Mouse (Mus musculus): Measurements from ENCODE around the gene Taar7e. TPM values are rescaled to one million over a fixed set of nuclear protein-coding genes. Genes with fewer than 3 reads are reported as not detected.

The Taar7e gene
- total RNA-seq, 2 experiments from 2014 or later = not detected

Other genes with a start within 250 kb of the Taar7e start
- 10 to 100 TPM; 17.3 to 25.0 TPM for gene Slc18b1, start 240.6 kb upstream of the Taar7e start, total RNA-seq (2021)
- under 1 TPM in 1 of 2 experiments, not detected in 1; 0.29 TPM for gene Vnn3, start 186.2 kb upstream of the Taar7e start, total RNA-seq (2021)
- gene Vnn1, start 142.9 kb upstream of the Taar7e start, total RNA-seq (2021) = under 1 TPM in 1 of 2 experiments, not detected in 1; 0.22 TPM
- gene Taar1, start 117.3 kb upstream of the Taar7e start, total RNA-seq (2021) = not detected
- gene Taar2, start 99.0 kb upstream of the Taar7e start, total RNA-seq (2021) = not detected
- not detected for gene Taar3, start 88.1 kb upstream of the Taar7e start, total RNA-seq (2021)
- not detected for gene Taar4, start 77.1 kb upstream of the Taar7e start, total RNA-seq (2021)
- gene Taar5, start 66.9 kb upstream of the Taar7e start, total RNA-seq (2021) = not detected
- gene Taar6, start 52.0 kb upstream of the Taar7e start, total RNA-seq (2021) = not detected
- not detected for gene Taar7a, start 44.1 kb upstream of the Taar7e start, total RNA-seq (2021)
- gene Taar7b, start 37.7 kb upstream of the Taar7e start, total RNA-seq (2021) = not detected
- gene Taar7d, start 10.4 kb upstream of the Taar7e start, total RNA-seq (2021) = not detected
- gene Taar7f, start 11.9 kb downstream of the Taar7e start, total RNA-seq (2021) = not detected
- gene Taar8a, start 38.9 kb downstream of the Taar7e start, total RNA-seq (2021) = not detected
- gene Taar8b, start 54.7 kb downstream of the Taar7e start, total RNA-seq (2021) = not detected
- not detected for gene Taar8c, start 64.3 kb downstream of the Taar7e start, total RNA-seq (2021)
- gene Taar9, start 71.9 kb downstream of the Taar7e start, total RNA-seq (2021) = not detected
- gene Stx7, start 111.7 kb downstream of the Taar7e start, total RNA-seq (2021) = 100 to 1,000 TPM; 136 to 139 TPM
- 1 to 10 TPM; 6.2 to 7.0 TPM for gene Moxd1, start 185.9 kb downstream of the Taar7e start, total RNA-seq (2021)